Mouse (Mus musculus) heart, postnatal 0 days (tissue): ENCODE results near the gene Zfp566.

ENCODE experiments used
- CTCF ChIP-seq: IDR thresholded peaks from 2 replicates; pipeline ENCODE4 v1.5.1; 2016; ENCODE audit warnings: antibody characterized with exemption, control low read depth, low read depth
- EP300 ChIP-seq: IDR thresholded peaks from 2 replicates; pipeline ENCODE4 v1.6.1; 2016; ENCODE audit warnings: antibody characterized with exemption, low read depth

GRCm38 (mm10) chr7:30048126-30048525 is 42.2 kb downstream of the Zfp566 start:
- TF ChIP-seq EP300 (no peak), CTCF (no peak)
